Mouse (Mus musculus) brown adipose tissue, adult 24 weeks (tissue): Measurements from ENCODE around the gene Nutm1. TPM values are rescaled to one million over a fixed set of nuclear protein-coding genes. Genes with fewer than 3 reads are reported as not detected.

Source experiments
- polyA plus RNA-seq: library from polyadenylated mRNA; stranded (reverse); fragments of >200 nt; gene quantifications from 2 replicates; pipeline ENCODE4 v1.2.4, GENCODE M21; 2012; ENCODE audit not compliant: missing spikeins, insufficient read depth, insufficient read length

Gene Nutm1
- polyA plus RNA-seq, 1 experiment = not detected

Other genes starting within 250 kb of the Nutm1 start
- gene Olfr1310, start 246.6 kb downstream of the Nutm1 start, polyA plus RNA-seq = not detected in 2 replicates
- gene Olfr1311, start 234.9 kb downstream of the Nutm1 start, polyA plus RNA-seq = not detected in 2 replicates
- gene Olfr1312, start 209.1 kb downstream of the Nutm1 start, polyA plus RNA-seq = not detected in 2 replicates
- not detected in 2 replicates for gene Olfr1313, start 181.4 kb downstream of the Nutm1 start, polyA plus RNA-seq
- gene Olfr1314, start 162.5 kb downstream of the Nutm1 start, polyA plus RNA-seq = not detected in 2 replicates
- not detected in 2 replicates for gene Olfr1315-ps1, start 143.9 kb downstream of the Nutm1 start, polyA plus RNA-seq
- not detected in 2 replicates for gene Olfr1316, start 124.3 kb downstream of the Nutm1 start, polyA plus RNA-seq
- gene Olfr1317, start 119.0 kb downstream of the Nutm1 start, polyA plus RNA-seq = not detected in 2 replicates
- not detected in 2 replicates for gene Olfr1318, start 105.1 kb downstream of the Nutm1 start, polyA plus RNA-seq
- 1.3 and 2.0 TPM in 2 replicates for gene Lpcat4, start 19.8 kb downstream of the Nutm1 start, polyA plus RNA-seq
- 166 and 235 TPM in 2 replicates for gene Nop10, start 2.6 kb upstream of the Nutm1 start, polyA plus RNA-seq
- gene Slc12a6, start 6.5 kb upstream of the Nutm1 start, polyA plus RNA-seq = 10.4 and 10.8 TPM in 2 replicates
- gene Gm21985, start 7.0 kb upstream of the Nutm1 start, polyA plus RNA-seq = not detected in 2 replicates
- 122 and 128 TPM in 2 replicates for gene Emc4, start 108.7 kb upstream of the Nutm1 start, polyA plus RNA-seq
- 6.1 and 8.6 TPM in 2 replicates for gene Katnbl1, start 119.9 kb upstream of the Nutm1 start, polyA plus RNA-seq
- 29.3 TPM in 2 replicates for gene Emc7, start 195.7 kb upstream of the Nutm1 start, polyA plus RNA-seq
- gene Chrm5, start 221.5 kb upstream of the Nutm1 start, polyA plus RNA-seq = not detected in 2 replicates
- gene Aven, start 233.7 kb upstream of the Nutm1 start, polyA plus RNA-seq = 11.8 and 15.8 TPM in 2 replicates